Mouse (Mus musculus) liver, embryonic 14.5 days (tissue): Measurements from ENCODE around the gene Cep128.

ENCODE experiments used
- CTCF ChIP-seq: IDR thresholded peaks from 2 replicates; pipeline ENCODE4 v1.5.1; 2016; ENCODE audit warnings: antibody characterized with exemption, low read depth, control low read depth
- EP300 ChIP-seq: IDR thresholded peaks from 2 replicates; pipeline ENCODE4 v1.6.1; 2016; ENCODE audit warnings: antibody characterized with exemption, low read depth

DNA sequence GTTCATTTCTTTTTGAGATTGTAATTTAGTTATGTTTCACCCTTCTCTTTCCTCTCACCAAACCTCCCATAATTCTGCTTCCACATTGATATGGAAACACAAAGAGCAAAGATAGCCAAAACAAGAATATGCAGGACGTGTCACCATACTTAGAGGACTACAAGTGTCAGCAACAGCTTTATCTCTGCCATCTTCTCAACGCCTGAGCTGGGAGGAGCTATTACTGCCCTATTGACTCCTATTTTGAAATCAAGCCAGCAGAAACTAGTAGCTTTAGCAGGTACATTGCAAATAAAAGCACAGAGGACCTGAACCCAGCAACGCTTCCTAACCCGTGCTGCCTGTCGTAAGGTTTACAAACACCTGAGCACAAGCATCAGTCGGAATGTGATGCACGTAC, 127.9 kb downstream of the Cep128 start:
- TF ChIP-seq CTCF (no peak), EP300 (no peak)
